Mouse (Mus musculus) testis, adult 2 months (tissue): Measurements from ENCODE around the gene Sult1d1. TPM values are rescaled to one million over a fixed set of nuclear protein-coding genes. Genes with fewer than 3 reads are reported as not detected.
"Not testable (repeated sequence)": the region's sequence is repeated elsewhere in the genome, so short reads cannot be mapped to it uniquely, and the experiment has no call there.

Experiments
- H3K27ac ChIP-seq: fragments of 200-500 bp; 2 replicates; pipeline ENCODE4 v1.5.1; 2012; ENCODE audit warnings: low read depth, low read length; ENCODE audit not compliant: control insufficient read depth, insufficient read depth
- H3K27me3 ChIP-seq: fragments of 200-500 bp; 2 replicates; pipeline ENCODE4 v1.6.1; 2012; ENCODE audit warnings: mild to moderate bottlenecking, low read length, moderate library complexity; ENCODE audit not compliant: control insufficient read depth, insufficient read depth
- H3K36me3 ChIP-seq: fragments of 200-500 bp; 2 replicates; pipeline ENCODE4 v1.6.1; 2012; ENCODE audit warnings: mild to moderate bottlenecking, low read length; ENCODE audit not compliant: control insufficient read depth, insufficient read depth
- H3K4me1 ChIP-seq: fragments of 200-500 bp; 2 replicates; pipeline ENCODE4 v1.6.1; 2012; ENCODE audit warnings: low read length; ENCODE audit not compliant: control insufficient read depth, insufficient read depth
- H3K4me3 ChIP-seq: fragments of 200-500 bp; 2 replicates; pipeline ENCODE4 v1.5.1; 2012; ENCODE audit warnings: low read depth, mild to moderate bottlenecking, low read length, moderate library complexity, mixed read lengths; ENCODE audit not compliant: control insufficient read depth
- CTCF ChIP-seq: fragments of 200-500 bp; IDR thresholded peaks from 2 replicates; pipeline ENCODE4 v1.5.1; 2012; ENCODE audit warnings: low read depth, mild to moderate bottlenecking, inconsistent platforms, low read length, moderate library complexity; ENCODE audit not compliant: control insufficient read depth, insufficient read depth, insufficient replicate concordance
- POLR2A ChIP-seq: fragments of 200-500 bp; IDR thresholded peaks from 2 replicates; pipeline ENCODE4 v1.6.1; 2012; ENCODE audit warnings: low read depth, mild to moderate bottlenecking, inconsistent platforms, low read length, moderate library complexity; ENCODE audit not compliant: control insufficient read depth
- polyA plus RNA-seq: library from polyadenylated mRNA; depleted of rRNA; stranded (reverse); fragments of >200 nt; gene quantifications from 2 replicates; pipeline ENCODE4 v1.2.3, GENCODE M21; 2012; rRNA removed

The Sult1d1 gene
- polyA plus RNA-seq, 1 experiment, result not detected

GRCm38 (mm10) chr5:87550935-87551334, 17.9 kb downstream of the Sult1d1 start:
- Histone ChIP-seq H3K27ac (no peak overlapping the region), H3K4me3 (no peak overlapping the region), H3K36me3 (no peaks in the 10 kb centered on the region), H3K27me3 (no peaks in the 10 kb centered on the region), H3K4me1 (no peaks in the 10 kb centered on the region)
- no peak for TF ChIP-seq CTCF
- no peak for TF ChIP-seq POLR2A

- H3K36me3 ChIP-seq, result no peaks in the 10 kb centered on the region
- no peak within 1 kb of the TSS for H3K4me3 ChIP-seq
- H3K4me1 ChIP-seq, result no peaks in the 10 kb centered on the region
- H3K27me3 ChIP-seq, result no peaks in the 10 kb centered on the region
- TF ChIP-seq POLR2A, result no peak
- no peak for TF ChIP-seq CTCF
- H3K27ac ChIP-seq, result no peak within 1 kb of the TSS
Observed at GRCm38 (mm10) chr5:87538111-87538510, 30.7 kb downstream of the Sult1d1 start, which contains the start of gene Sult1b1. Sult1b1 (minus strand) TSS chr5:87538195.

GRCm38 (mm10) chr5:87535994-87536644, 32.7 kb downstream of the Sult1d1 start:
- no peaks in the 10 kb centered on the region for H3K27me3 ChIP-seq
- H3K4me3 ChIP-seq, result no peak overlapping the region
- H3K27ac ChIP-seq, result no peak overlapping the region
- no peak for TF ChIP-seq POLR2A
- TF ChIP-seq CTCF, result no peak
- no peaks in the 10 kb centered on the region for H3K4me1 ChIP-seq
- H3K36me3 ChIP-seq, result no peaks in the 10 kb centered on the region

GRCm38 (mm10) chr5:87532288-87532687, 36.5 kb downstream of the Sult1d1 start:
- Histone ChIP-seq H3K27ac (no peak overlapping the region), H3K4me1 (no peaks in the 10 kb centered on the region), H3K27me3 (no peaks in the 10 kb centered on the region), H3K36me3 (no peaks in the 10 kb centered on the region), H3K4me3 (no peak overlapping the region)
- TF ChIP-seq CTCF (no peak), POLR2A (no peak)

GRCm38 (mm10) chr5:87523561-87523960, 45.3 kb downstream of the Sult1d1 start:
- not testable (repeated sequence) for H3K4me1 ChIP-seq, H3K36me3 ChIP-seq, H3K27ac ChIP-seq, H3K4me3 ChIP-seq, H3K27me3 ChIP-seq

GRCm38 (mm10) chr5:87505776-87506458, 62.9 kb downstream of the Sult1d1 start:
- no peaks in the 10 kb centered on the region for H3K4me1 ChIP-seq
- TF ChIP-seq CTCF (no peak), POLR2A (no peak)
- H3K4me3 ChIP-seq, result no peak overlapping the region
- no peaks in the 10 kb centered on the region for H3K36me3 ChIP-seq
- H3K27ac ChIP-seq, result no peak overlapping the region
- H3K27me3 ChIP-seq, result no peaks in the 10 kb centered on the region

Other genes starting within 250 kb of the Sult1d1 start
- gene Ugt2a3, start 231.8 kb downstream of the Sult1d1 start, polyA plus RNA-seq, result not detected in 2 replicates
- gene Ugt2b38, start 144.8 kb downstream of the Sult1d1 start, polyA plus RNA-seq, result not detected in 2 replicates
- not detected in 2 replicates for gene Ugt2a2, start 86.8 kb downstream of the Sult1d1 start, polyA plus RNA-seq
- gene Gm43638, start 82.2 kb downstream of the Sult1d1 start, polyA plus RNA-seq, result not detected in 2 replicates
- gene Ugt2a1, start 78.2 kb downstream of the Sult1d1 start, polyA plus RNA-seq, result not detected in 2 replicates
- gene Sult1b1, start 30.8 kb downstream of the Sult1d1 start, polyA plus RNA-seq, result not detected in 2 replicates
- gene Sult1e1, start 22.6 kb upstream of the Sult1d1 start, polyA plus RNA-seq, result 0.99 and 1.5 TPM in 2 replicates
- gene Csn1s1, start 97.2 kb upstream of the Sult1d1 start, polyA plus RNA-seq, result not detected in 2 replicates
- 0.31 and 0.64 TPM in 2 replicates for gene Csn2, start 130.6 kb upstream of the Sult1d1 start, polyA plus RNA-seq
- gene Csn1s2a, start 205.5 kb upstream of the Sult1d1 start, polyA plus RNA-seq, result not detected in 2 replicates
- 0.44 and 0.46 TPM in 2 replicates for gene Csn1s2b, start 239.1 kb upstream of the Sult1d1 start, polyA plus RNA-seq